Mouse (Mus musculus) retina, postnatal 7 days (tissue): ENCODE measurements around the gene E030018B13Rik.
A peak's percentile ranks its signal among the peaks of the same experiment; 100 is the strongest.

ENCODE experiments used
- DNase-seq: peaks from one replicate; pipeline ENCODE4 v3.0.0-alpha.2; 2012; ENCODE audit warnings: low read depth, low spot score

E030018B13Rik gene

GRCm38 (mm10) chr7:63917693-63918092 is 1.0 kb downstream of the E030018B13Rik start:
- DNase-seq, result no peak

DNA sequence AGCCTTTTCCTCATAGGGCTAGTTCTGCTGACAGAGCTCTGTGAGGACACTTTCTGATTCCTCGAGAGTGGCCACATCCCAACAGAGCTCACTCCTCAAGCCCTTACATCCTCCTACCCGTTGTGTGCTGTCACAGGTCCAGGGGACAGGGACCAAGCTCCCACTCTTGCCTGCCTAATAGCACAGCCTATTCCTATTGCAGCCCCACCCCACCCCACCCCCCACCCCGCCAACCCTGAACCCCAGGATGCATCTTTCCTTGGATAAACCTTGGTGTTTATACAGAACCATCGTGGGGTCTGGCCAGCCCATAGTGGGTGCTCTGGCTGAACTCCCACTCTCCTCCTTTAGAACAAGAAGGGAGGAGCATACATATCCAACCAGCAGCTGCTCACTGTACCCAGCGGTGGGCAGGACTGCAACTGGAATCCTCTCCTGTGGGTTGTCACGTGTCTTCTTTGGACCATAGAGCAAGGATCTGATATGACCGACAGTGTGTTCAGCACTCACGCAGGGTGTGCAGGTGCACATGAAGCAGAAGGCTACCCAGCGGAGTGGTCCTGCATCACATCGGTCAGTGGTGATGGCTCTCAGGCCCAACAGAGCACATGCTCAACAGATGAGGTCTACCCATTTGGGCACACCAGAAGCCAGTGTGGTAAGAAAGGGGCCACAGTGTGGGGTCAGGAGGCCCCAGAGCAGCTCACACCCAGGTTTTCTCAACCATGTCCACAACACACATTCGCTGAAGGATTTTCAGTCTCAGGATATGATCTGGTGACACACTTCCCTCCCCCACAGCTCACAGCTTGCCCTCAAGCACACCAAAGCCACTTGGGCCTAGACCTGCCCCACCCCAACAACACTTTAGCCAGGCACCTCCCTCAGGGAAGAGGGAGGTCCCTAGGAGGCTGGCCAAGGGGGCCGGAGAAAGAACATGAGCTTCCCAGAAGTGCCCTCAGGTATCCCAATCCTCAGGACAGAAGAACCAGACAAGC is 2.4 kb downstream of the E030018B13Rik start:
- no peak for DNase-seq

GRCm38 (mm10) chr7:63921909-63922562 is 5.4 kb downstream of the E030018B13Rik start:
- no peak for DNase-seq

- DNase-seq, result no peak
These were observed 5.9 kb downstream of the E030018B13Rik start for GRCm38 (mm10) chr7:63922571-63922970.

- DNase-seq, result no peak
These were observed 6.3 kb downstream of the E030018B13Rik start for GRCm38 (mm10) chr7:63922975-63923374.

DNA sequence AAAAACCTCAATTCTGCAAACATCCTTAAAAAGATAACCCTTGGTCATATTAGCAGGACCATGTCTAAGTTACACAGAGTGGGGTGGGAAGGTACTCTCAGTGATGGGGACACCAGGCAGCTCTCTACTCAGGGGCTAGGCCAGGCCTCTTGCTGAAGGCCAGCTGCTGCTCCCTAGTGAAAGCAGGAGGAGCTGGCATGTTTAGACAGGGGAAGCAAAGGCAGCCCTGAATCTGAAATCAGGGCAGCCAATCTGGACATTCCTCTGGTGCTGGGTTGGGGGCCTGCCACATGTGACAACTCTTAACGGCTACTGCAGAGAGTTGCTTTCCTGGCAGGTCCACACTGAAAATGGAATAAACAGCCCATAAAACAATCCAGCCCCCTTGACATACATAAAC is 7.5 kb downstream of the E030018B13Rik start:
- no peak for DNase-seq

DNA sequence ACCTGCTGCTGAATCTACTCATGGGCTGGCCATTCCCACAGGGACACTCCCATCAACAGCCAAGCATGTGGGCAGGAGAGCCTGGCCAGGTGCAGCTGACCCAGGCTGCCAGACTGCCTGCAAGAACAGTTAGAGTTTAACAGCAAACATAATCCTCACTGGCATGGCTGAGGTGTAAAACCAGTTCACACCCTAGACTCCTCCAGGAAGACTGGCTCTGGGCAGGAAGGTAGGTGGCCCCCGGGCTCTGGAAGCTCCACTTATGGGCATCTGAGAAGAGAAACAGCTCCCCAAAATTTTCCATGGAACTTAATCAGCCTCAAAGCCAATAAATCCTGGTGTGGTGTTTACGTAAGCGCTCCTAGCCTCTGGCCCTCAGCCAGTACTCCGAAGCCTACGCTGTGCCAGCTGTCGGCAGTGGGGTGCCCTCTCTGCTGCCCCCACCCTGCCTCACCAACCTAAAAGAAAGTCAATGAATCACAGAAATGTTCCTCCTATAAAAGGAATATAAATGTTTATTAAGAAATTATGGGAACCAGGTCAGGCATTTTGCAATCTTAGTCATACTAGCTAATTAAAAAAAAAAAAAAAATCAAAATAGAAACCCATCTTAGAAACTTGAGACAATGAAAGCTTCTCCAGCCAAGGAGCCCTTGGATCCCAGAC is 8.2 kb downstream of the E030018B13Rik start:
- no peak for DNase-seq

- no peak for DNase-seq
These were observed 9.0 kb downstream of the E030018B13Rik start for GRCm38 (mm10) chr7:63925413-63926360.

DNA sequence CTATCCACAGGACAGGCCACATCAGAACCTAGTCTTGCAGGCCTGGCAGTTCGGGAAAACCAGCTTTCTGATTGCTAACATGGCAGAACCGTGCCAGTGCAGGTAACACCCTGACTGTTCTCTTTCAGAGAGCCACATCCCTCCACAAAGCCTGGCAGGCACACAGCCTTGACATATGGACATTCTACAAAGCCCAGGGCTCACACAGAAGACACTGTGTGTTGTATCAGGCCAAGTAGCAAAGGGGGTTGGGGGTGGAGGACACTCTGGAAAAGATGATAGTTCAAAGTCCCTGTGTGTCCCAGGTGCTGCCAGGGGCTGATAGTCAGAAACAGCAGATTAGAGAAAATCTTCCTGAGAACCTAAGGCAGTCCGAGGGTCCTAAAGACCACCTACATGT is 9.8 kb downstream of the E030018B13Rik start:
- DNase-seq, result no peak

- DNase-seq, result no peak
These were observed 10.5 kb downstream of the E030018B13Rik start for GRCm38 (mm10) chr7:63927121-63927520.

DNA sequence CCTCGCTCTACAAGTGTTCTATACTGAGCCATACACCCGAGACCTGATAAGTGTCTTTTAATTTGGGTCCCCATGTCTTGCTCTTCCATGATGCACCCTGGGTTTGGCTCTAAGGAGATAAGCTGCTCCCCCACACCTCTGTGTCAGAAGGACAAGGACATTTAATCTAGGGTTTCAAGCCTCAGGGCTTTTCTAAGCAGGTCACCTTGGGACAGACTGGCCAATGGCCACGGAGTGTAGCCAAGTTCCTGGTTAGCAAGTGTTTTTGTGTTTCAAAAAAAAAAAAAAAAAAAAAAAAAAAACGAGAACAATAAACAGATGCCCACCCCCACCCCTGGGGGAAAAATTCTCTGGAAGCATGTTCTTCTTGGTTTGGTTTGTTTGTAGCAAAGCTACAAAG is 12.4 kb downstream of the E030018B13Rik start:
- DNase-seq, result no peak

- DNase-seq, result no peak
These were observed 13.5 kb downstream of the E030018B13Rik start for GRCm38 (mm10) chr7:63930132-63930531.

DNA sequence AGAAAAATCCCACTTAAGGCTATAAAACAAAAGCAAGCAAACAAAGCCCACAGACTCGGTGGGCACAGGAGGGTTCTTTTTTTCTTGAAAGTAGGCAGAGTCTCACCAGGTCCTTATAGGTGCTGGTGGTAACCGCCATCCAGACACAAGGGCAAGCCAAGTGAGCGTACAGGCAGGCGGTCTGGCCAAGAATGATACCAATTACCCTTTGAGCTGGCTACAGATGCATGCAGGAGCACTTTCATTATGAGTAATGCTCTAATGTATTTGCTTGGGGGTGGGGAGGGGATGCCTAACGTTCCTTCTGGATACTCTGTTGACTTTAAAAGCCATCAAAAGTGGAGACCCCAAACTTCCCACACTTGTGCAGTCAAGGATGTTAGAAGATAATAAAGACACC is 14.1 kb downstream of the E030018B13Rik start:
- no peak for DNase-seq

DNA sequence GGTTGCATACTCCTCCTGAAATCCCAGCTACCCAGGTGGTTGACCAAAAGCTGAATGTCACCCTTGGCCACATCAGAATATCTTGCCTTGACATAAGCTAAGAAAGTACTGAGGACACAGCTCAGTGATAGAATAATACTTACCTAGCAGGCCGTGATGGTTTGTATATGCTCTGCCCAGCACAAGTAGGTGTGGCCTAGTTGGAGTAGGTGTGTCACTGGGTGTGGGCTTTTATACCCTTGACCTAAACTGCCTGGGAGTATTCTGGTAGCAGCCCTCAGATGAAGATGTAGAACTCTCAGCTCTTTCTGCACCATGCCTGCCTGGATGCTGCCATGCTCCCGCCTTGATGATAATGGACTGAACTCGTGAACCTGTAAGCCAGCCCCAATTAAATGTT is 15.8 kb downstream of the E030018B13Rik start:
- no peak for DNase-seq

GRCm38 (mm10) chr7:63933905-63934304 is 17.2 kb downstream of the E030018B13Rik start:
- DNase-seq, result no peak

GRCm38 (mm10) chr7:63934530-63934929 is 17.9 kb downstream of the E030018B13Rik start:
- no peak for DNase-seq

DNA sequence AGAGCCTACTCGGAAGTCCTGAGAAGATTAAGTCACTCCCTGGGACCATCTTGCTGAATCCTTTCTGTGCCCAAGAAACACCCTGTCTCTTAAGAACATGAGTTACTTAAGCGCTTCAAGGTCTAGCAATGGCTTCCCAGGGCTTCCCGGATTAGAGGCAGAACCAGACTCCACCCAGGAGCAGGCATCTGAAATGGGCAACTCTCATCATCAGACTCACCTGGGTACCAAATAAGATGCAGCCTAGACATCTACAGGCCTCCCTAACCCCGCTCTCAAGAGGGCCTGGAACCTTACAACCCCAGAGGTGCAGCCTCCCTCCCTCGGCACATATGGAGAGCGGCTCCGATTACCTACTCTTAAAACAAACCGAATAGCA is 19.1 kb downstream of the E030018B13Rik start:
- no peak for DNase-seq

GRCm38 (mm10) chr7:63936188-63936985 is 19.7 kb downstream of the E030018B13Rik start:
- DNase-seq, result no peak

GRCm38 (mm10) chr7:63936986-63937235 is 20.3 kb downstream of the E030018B13Rik start:
- no peak for DNase-seq

DNA sequence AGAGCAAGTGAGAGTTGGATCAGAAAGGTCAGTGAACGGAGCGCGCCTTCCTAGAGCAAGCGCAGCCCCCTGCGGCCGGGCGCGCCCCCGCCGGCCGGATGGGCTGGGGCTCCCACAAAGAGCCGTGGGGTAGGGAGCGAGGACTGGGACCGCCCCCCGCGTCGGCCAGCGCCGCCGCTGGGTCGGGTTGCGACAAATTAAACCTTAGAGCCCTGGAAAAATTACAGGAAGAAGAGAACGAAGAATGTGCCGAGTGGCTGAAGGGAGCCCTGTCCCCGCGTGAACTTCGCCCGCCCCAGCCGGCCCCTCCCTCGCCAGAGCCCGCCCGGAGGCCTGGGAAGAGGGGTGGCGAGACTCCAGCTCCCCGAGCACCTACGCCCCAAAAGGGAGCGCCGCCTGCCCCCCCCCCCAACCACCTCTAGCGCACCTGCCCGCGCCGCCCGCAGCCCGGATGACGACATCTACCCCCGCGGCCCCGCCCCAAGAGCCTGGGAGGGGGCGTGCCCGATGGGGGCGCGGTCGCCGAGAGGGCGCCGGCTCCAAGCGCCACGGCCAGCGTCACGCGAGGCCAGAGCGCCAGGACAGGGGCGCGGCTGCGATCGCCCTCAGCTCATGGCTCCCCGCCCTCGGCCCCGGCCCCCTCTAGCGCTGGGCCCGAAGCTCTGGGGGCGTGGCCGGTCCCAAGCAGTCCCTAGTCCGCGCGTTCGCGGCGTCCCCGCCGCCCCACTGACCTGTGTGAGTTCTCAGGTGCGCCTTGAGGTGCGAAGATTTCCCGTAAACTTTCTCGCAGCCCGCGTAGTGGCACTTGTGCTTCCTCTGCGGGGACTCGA is 20.8 kb downstream of the E030018B13Rik start:
- peak; percentile 51 for DNase-seq
